Mouse (Mus musculus) kidney, adult 18-20 months (tissue): ENCODE data around the gene Hoxc11.

Source experiments
- DNase-seq: peaks from one replicate; pipeline ENCODE4 v3.0.0; 2021

Gene Hoxc11

DNA sequence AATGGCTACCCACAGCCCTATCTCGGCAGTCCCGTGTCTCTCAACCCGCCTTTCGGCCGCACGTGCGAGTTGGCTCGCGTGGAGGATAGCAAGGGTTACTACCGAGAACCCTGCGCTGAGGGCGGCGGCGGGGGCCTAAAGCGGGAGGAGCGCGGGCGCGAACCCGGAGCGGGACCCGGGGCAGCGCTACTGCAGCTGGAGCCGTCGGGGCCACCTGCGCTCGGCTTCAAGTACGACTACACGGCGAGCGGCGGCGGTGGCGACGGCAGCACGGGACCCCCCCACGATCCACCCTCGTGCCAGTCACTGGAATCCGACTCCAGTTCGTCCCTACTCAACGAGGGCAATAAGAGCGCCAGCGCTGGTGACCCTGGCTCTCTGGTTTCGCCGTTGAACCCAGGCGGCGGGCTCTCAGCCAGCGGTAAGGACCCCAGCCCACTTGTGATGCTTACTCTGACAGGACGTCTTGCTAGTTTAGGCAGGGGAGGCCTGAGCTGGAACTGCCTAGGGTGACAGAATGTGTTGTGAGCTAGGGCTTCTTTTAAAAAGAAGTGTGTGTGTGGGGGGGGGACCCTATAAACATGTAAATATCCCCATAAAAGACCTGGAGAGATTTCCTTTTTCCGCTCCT, 17.1 kb upstream of the Hoxc11 start:
- no peak for DNase-seq

GRCm38 (mm10) chr15:102939256-102940155, 14.7 kb upstream of the Hoxc11 start:
- no peak for DNase-seq

DNA sequence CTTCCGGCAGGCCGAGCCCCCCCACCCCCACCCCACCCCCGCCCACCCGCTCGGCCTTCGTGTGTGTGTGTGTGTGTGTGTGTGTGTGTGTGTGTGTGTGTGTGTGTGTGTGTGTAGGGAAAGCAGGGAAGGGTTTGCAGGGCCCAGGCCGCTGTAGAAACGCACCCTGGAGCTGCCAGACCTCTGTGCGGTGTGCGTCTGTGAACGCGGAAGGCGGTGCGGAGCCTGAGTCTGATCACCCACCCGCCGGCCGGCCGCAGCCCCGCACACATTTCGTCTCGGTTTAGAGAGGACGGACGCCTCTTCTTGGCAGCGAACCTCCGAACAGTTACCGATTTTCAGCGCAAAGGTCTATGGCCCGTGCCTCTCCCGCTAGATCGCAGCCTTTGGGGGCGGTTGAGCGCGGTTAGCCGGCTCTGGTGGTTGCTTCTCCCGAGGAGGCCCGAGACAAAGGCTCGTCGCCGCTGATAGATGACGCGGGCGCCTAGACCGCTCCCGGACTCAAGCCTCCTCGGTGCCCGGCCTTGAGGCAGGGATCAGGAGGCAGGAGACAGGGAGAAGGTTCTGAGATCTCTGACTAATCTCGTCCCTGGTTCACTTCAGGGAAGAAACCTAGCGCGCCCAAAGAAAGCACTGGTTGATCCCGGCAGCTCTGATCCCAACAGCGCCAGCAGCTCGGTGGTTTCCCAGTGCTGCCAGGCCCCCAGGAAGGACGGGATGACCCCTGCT, 11.3 kb upstream of the Hoxc11 start:
- DNase-seq: no peak

DNA sequence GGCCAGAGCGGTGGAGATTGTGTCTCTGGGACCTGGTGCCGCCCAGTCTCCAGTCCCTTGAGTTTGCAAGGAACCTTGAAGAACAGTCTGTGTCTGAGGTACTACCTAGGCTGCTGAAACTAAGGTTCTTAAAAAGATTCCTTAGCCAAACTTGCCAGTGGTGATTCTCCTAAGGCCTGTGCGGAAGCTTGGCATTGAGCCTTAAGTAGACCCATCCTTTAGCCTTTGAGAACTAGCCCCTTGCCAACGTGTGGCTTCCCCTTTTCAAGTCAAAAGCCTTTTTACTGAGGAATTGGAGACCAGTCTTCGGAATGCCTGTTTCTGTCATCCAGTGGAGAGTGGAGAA, 10.8 kb upstream of the Hoxc11 start:
- no peak for DNase-seq

- DNase-seq: no peak
These were observed 8.8 kb upstream of the Hoxc11 start for GRCm38 (mm10) chr15:102945185-102946077.

DNA sequence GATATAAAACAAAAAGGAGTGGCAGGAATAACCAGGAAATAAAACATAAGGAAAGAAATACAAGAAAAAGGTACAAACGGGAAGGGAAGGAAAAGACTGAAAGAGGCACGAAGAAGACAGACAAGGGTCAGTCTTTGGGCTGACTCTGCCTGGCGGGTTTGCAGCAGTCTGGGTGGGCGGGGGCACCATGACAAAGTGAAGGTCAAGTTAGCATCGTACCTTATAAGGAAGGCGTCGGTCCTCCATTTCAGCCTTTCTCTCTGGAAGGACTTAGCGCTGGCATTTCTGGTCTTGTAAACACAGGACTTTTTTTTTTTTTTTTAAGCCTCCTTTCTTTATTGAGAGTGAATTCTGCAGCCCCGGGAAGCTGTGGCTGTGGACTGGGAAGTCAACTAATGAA, 7.0 kb upstream of the Hoxc11 start:
- no peak for DNase-seq

GRCm38 (mm10) chr15:102948842-102949241, 5.4 kb upstream of the Hoxc11 start:
- no peak for DNase-seq

GRCm38 (mm10) chr15:102949696-102950095, 4.5 kb upstream of the Hoxc11 start:
- DNase-seq: no peak

DNA sequence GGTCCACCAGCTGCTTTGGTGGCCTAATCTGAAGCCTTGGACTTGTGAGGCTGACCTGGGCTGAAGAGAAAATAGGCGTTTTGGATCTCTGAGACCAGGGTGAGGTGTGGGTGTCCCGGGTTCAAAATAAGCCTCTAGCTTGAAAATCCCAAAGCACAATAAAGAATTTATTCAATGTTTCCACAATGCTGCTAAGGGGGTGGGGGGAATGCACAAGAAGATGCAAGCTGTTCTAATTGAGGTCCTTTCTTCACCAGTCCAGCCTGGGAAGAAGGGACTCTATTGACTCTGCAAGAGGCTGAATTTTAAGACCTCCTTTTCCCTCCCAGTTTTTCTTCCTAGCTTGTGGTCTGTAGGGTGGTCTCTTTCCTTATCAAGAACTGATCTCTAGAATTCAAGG, 3.4 kb upstream of the Hoxc11 start:
- no peak for DNase-seq

GRCm38 (mm10) chr15:102953561-102953960, 666 bp upstream of the Hoxc11 start:
- no peak for DNase-seq

DNA sequence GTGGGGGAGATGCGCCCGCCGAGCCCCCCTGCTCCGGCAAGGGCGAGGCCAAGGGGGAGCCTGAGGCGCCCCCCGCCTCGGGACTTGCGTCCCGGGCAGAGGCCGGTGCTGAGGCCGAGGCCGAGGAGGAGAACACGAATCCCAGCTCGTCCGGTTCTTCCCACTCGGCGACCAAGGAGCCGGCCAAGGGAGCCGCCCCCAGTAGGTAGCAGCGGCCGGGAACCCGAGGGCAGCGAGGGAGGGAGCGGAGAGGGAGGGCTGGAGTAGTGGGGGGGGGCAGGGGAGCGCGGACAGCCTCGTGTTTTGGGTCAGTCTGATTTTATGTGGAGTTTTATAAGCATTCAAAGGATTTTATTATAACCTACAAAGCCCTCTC, 768 bp downstream of the Hoxc11 start:
- no peak for DNase-seq

DNA sequence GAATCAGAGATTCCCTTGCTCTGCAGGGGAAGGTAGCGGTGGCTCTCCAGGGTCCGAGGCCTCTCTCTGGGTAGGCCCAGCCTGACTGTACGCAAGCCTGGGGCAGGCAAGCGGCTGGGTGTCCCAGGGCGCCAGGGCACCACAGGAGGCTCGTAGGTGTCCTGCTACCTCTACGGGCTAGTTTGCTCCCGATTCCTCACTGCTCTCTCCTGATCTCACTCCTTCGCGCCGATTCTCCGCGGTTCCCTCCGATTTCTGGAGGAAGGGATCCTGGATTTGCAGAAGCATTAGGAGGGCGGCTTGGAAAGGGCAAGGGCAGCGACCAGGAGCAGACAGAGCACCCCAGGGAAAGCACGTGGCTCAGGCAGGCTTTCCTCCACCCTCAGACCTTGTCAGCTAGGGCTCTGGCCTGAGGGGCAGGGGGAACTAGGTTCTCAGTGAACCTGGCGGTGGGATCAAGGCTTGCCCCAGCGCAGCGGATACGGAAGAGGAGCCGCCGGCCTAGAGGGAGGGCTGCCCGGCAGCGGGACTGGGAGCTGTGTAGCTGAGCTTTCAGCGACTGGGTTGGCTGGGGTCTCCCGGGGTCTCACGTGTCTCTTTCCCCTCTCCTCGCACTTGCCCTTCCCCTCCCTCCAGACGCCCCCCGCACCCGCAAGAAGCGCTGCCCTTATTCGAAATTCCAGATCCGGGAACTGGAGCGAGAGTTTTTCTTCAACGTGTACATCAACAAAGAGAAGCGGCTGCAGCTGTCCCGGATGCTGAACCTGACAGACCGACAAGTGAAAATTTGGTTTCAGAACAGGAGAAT, 1.8 kb downstream of the Hoxc11 start:
- DNase-seq: peak; percentile 53

DNA sequence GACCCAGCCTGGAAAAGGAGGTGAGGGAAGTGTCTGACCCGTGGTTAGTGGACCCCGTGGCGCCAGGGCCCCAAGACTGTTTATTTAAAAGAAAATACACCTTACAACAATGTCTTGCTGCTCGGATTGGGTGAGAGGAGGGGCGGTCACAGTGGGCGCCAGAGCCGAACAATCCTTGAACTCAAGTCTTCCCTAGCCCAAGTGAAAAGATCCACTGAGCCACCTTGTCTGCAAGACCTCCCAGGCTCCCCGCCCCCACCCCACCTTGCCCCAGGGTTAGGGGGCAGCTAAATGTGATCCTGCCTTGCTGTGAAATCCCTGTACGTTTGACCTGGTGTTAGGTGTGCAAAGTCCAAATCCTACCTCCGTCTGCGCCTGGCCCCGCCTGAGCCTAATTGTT, 2.7 kb downstream of the Hoxc11 start:
- DNase-seq: no peak

- DNase-seq: no peak
These were observed 5.5 kb downstream of the Hoxc11 start for GRCm38 (mm10) chr15:102959663-102960191.

DNA sequence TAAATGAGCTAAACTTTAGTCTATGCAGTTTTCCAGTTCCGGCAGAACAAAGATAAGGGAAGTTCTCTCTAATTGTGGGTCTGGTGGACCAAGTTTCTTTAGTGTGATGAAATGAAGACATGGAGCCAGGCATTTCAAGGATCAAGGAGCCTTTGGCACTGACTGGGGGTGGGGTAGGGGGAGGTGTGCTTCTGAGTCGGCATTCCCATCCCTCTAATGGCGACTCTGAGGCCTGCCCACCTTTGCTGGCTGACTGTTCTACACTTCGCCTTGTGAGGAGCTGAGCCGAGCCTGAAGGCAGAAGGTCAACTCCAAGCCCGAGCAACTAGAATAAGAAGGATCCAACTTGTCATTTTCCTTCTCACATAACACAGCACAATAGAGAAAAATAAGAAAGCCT, 7.5 kb downstream of the Hoxc11 start:
- no peak for DNase-seq

- peak; percentile 63 for DNase-seq
These were observed 8.3 kb downstream of the Hoxc11 start for GRCm38 (mm10) chr15:102962492-102962891.

- DNase-seq: peak; percentile 56
These were observed 9.0 kb downstream of the Hoxc11 start for GRCm38 (mm10) chr15:102963259-102963658.

DNA sequence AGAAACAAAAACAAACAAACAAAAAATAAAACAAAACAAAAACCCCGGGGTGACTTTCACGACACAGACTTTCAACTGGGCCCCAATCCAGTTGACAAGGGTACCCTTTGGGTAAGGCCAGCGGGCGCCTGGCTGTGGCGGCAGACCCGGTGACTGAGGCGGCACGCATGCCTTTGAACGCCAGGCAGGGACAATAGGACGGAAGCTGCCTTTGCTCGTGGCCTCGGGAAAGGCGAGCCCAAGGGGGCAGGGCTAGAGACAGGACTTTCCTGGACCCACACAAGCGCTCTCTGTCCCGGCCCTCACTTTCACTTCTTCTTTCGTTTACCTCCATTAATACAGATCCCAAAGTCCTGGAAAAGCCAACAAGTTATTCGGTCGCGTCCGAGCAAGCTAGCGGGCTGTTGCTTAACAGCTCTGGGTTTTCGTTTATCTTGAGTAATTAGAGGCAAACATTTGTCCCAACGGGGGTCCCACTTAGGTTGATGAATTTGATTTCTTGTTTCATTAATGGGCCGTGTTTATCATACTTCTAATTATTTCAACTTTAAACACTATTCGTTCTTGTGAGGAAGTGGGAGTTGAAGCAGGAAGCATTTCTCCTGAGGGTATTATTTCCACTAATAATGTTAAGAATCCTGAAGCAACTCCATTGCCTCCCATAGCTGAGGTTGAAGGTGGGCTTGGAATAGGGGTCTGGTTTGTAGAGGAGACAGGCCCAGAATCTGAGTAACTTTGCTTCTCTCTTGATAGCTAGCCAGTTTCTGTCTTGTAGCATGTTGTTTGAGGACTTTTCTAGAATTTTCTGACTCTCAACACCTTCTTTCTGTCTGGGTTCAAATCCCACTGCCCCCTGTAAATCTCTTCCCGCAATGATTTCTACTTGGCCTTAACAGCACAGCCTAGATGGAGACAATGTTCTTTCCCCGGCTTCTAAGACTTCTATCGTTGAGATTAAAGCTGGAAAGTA, 9.7 kb downstream of the Hoxc11 start:
- peak; percentile 76 for DNase-seq

DNA sequence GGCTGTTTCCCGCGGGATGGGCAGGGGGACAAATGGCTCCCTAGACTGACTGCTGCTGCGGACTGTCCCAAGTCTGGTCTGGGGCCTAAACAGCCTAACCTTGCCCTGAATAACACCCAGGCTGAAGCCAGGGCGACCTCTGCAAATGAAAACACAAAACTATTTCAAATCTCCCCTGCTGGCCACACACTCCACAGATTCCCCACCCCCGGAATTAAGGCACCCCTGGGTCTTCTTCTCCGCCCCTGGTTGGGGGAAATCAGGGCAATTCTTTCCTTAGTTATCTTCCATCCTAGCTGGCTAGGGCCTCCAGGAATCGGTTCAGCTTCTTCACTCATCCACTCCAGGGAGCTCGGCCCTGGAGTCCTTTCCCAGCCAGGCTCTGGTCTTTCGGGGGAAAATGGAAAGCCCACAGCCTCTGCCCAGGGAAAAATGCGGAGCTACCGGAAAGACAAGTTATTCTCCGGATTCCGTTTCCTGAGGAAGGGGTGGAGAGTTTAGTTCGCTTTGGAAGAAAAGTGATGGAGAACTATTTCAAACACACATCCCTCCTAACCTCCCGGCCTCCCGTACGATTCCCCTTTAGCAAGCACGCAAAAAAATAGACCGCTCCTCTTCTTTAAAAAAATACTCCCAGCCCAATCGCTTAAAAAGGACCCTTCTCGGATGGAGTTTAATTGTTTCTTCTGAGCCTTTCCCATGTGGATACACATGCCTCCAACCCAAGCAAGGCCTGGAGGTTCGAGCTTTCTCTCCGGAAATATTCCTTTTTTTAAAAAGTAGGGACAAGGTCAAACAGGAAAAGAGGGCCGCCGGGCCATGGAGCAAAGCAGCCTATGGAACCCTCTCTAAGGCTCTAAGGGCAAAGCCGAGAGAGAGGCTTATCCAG, 11.0 kb downstream of the Hoxc11 start:
- peak; percentile 64 for DNase-seq
